Mouse (Mus musculus): ENCODE data around the gene Dnajc25.

The Dnajc25 gene

DNA sequence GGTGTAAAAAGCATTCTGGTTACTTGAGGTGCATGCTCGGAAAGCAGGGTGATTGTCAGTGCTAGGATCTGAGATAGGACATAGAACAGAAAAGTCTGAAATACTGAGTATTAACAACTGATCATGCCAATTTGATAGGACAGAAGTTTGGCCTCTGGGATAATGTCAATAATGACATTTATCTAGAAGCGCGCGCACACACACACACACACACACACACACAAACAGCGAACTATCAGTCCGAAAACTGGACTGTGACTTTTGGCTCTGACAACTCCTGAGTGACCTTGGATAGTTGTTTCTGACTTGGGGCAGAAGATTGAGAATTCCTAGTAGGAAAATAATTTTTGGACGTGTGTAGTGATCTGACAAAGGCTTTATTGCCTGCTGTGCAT, 8.9 kb downstream of the Dnajc25 start:
- DNase-seq (ENCODE audit: low spot score in 2 of 2) = no peak

- no peak for DNase-seq (ENCODE audit: low spot score in 2 of 2)
These were observed 11.3 kb downstream of the Dnajc25 start for GRCm38 (mm10) chr4:59006211-59006610.

DNA sequence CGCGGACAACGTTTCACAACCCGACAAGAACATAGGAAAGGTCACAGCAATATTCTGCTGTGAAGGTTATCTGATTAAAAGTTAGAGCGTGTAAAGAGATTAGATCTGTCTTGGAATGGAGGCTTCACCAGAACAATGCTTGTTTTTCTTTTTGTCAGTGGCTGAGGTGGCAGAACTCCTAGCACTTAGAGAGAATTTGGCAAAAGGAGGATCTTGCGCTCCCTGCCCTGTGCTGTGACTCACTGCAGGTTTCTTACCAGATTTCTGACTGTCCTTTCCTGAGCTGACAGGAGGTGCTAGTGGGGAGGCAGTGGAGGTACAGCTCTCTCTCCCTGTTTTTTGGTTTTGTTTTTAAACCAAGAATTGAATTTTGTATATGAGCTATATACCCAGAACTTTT, 12.2 kb downstream of the Dnajc25 start:
- no peak for DNase-seq (ENCODE audit: low spot score in 2 of 2)

GRCm38 (mm10) chr4:59007974-59008373, 13.1 kb downstream of the Dnajc25 start:
- DNase-seq (ENCODE audit: low spot score in 2 of 2) = no peak

DNA sequence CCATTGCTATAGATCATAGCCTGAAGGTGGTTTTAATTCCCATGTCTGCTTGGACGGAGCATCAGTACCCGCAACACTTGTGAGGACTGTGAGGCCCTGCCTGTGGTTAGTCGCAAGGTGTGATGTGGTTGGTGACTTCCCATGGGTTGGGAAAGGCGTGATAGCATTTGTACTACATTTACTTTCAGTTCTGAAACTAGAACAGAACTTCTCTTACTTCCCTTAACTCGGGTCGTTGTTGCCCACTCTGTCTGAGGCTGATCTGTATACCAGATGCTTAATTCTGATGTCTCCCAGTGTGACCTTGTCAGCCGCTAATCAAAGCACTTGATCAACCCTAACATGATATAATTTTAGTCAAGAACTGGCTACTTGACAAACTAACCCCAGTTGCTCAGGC, 14.3 kb downstream of the Dnajc25 start:
- peak in 1 of 2 experiments; percentile 30 for DNase-seq (ENCODE audit: low spot score in 2 of 2)

GRCm38 (mm10) chr4:59009696-59010095, 14.8 kb downstream of the Dnajc25 start:
- peak in 1 of 2 experiments; percentile 20 for DNase-seq (ENCODE audit: low spot score in 2 of 2)

GRCm38 (mm10) chr4:59011446-59011845, 16.6 kb downstream of the Dnajc25 start:
- no peak for DNase-seq (ENCODE audit: low spot score in 2 of 2)

GRCm38 (mm10) chr4:59015181-59015580, 20.3 kb downstream of the Dnajc25 start:
- no peak for DNase-seq (ENCODE audit: low spot score in 2 of 2)

GRCm38 (mm10) chr4:59016922-59017321, 22.1 kb downstream of the Dnajc25 start:
- DNase-seq (ENCODE audit: low spot score in 2 of 2) = no peak

- DNase-seq (ENCODE audit: low spot score in 2 of 2) = no peak
These were observed 39.6 kb downstream of the Dnajc25 start for GRCm38 (mm10) chr4:59034325-59034917.

- peak; percentile 51 to 66 for DNase-seq (ENCODE audit: low spot score in 2 of 2)
These were observed 40.3 kb downstream of the Dnajc25 start, which contains the start of gene Gng10 for GRCm38 (mm10) chr4:59034918-59035785. Gene Gng10 (plus strand): TSS chr4:59035088.

GRCm38 (mm10) chr4:59035786-59036350, 41.0 kb downstream of the Dnajc25 start:
- DNase-seq (ENCODE audit: low spot score in 2 of 2) = no peak

- peak; percentile 47 to 76 for DNase-seq (ENCODE audit: low spot score in 2 of 2)
These were observed 41.7 kb downstream of the Dnajc25 start for GRCm38 (mm10) chr4:59036490-59037127.

GRCm38 (mm10) chr4:59037525-59037924, 42.7 kb downstream of the Dnajc25 start:
- DNase-seq (ENCODE audit: low spot score in 2 of 2) = no peak

DNA sequence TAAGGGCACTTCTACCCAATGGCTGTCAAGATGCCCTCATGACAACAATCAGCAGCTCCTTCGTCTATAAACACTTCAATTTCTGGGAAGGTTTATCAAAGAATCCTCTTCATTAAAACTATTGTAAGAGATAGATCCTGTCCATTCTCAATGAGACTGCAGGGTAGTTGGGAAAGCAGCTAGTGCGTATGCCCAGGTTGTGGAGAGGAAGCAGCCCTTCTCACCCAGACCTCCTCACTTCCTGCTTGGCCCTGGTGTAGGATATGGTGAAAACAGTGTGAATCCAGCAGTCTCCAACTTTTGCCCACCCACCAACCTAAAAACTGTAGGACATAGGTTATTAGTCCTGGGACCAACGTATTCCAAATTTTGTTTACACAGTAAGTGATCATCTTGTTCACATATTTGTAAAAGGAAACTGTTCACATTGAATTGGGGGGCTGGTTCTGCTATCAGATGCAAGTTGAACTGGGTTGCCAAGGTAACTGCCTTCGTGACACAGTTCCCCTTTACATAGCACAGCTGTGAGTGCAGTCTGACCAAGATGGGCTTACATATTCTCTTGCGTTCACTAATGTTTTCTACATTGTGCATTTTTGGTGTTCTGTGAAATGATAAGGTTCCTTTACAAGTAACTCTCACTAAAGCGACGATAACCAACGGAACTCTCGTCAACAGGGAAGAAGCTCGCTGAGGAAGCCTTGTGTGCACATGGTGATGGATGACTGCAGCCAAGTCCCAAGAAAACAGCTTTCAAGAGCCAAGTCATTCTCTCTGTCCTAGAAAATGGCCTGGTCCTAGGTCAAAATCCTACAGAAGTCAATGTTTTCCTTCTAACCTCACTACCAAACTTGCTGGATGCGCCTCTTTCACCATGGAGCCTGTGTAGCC, 45.8 kb downstream of the Dnajc25 start:
- no peak for DNase-seq (ENCODE audit: low spot score in 2 of 2)

- no peak for DNase-seq (ENCODE audit: low spot score in 2 of 2)
These were observed 48.2 kb downstream of the Dnajc25 start for GRCm38 (mm10) chr4:59043074-59043473.

DNA sequence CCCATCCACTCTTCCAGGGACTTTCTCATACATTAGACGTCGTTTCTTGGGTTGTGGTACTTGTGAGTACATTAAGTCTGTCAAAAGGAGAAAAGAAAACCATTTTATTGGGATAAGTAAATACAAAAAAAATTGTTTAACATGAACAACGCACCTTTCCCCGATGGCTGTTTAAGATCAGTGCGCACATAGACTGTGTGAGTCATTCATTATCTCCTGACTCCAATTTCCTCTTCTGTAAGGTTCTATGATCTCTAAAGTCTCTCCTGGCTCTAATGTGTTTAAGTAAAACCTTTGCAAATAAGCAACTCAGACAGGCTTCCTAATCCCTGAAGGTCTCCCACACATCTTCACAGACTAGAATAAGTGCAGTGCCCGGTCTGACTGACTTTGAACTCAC, 49.0 kb downstream of the Dnajc25 start:
- no peak for DNase-seq (ENCODE audit: low spot score in 2 of 2)

- DNase-seq (ENCODE audit: low spot score in 2 of 2) = no peak
These were observed 52.4 kb downstream of the Dnajc25 start for GRCm38 (mm10) chr4:59047222-59047621.

- no peak for DNase-seq (ENCODE audit: low spot score in 2 of 2)
These were observed 56.2 kb downstream of the Dnajc25 start for GRCm38 (mm10) chr4:59051081-59051480.

- DNase-seq (ENCODE audit: low spot score in 2 of 2) = no peak
These were observed 63.1 kb downstream of the Dnajc25 start for GRCm38 (mm10) chr4:59057929-59058328.

GRCm38 (mm10) chr4:59062526-59062925, 67.7 kb downstream of the Dnajc25 start:
- DNase-seq (ENCODE audit: low spot score in 2 of 2) = no peak
